27 mouse cellular contexts compared by ENCODE assay signal in the genomic region with DNA sequence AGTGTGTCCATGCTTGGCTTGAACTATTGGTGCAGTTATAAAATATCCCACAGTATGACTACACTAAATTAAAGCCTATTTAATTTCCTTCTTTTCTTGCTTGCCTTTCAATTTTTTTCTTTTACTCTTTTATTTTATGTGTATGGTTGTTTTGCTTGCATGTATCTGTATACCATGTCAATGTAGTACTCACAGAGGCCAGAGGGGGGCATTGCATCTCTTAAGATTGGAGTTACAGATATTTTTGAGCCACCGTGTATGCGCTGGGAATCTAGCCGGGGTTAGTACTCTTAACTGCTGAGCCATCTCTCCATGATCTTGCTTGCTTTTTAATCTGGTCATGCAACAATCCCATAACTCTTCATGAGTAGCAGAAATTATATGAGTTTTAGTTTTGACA.
DNase-seq lines count a peak whose midpoint lies in the region; ATAC-seq and TF ChIP-seq lines count a peak whose summit lies in the region.
"Had no signal": no experiment of that assay in that cellular context is flagged by ENCODE, and none has a peak within 500 bp of the region (broad histone marks: within the 10 kb centered on the region; RNA-seq: fewer than 3 reads in every experiment).

No protein-coding gene starts in this region.

- H3K27ac ChIP-seq in intestine, postnatal 0 days (ENCODE audit: low read depth, low read length): no peak overlapping the region
- no peak overlapping the region for H3K27ac ChIP-seq in intestine, embryonic 16.5 days (ENCODE audit: low read length)
- H3K27ac ChIP-seq in ES-E14 (ENCODE audit: insufficient read depth, low read depth, low read length, poor library complexity, severe bottlenecking): no peak overlapping the region
- H3K27ac ChIP-seq in forebrain, embryonic 12.5 days: no peak overlapping the region
- H3K27ac ChIP-seq: heart, embryonic 13.5 days; hindbrain, embryonic 15.5 days; intestine, embryonic 15.5 days; limb, embryonic 15.5 days; liver, embryonic 13.5 days; midbrain, embryonic 12.5 days; neural tube, embryonic 12.5 days had no signal

- in situ Hi-C loops in ES-E14 (cut with MboI; ENCODE audit: low sequenced_read_pairs in 2 of 2, unreplicated experiment in 2 of 2): no loop called here

- no peak overlapping the region for H3K4me2 ChIP-seq in intestine, postnatal 0 days (replicated peaks; ENCODE audit: low read depth)
- H3K4me2 ChIP-seq in intestine, embryonic 16.5 days (ENCODE audit: low read depth, low read length): no peak overlapping the region
- H3K4me2 ChIP-seq in forebrain, embryonic 12.5 days: no peak overlapping the region
- H3K4me2 ChIP-seq: heart, embryonic 13.5 days; hindbrain, embryonic 15.5 days; intestine, embryonic 15.5 days; limb, embryonic 15.5 days; liver, embryonic 13.5 days; midbrain, embryonic 12.5 days; neural tube, embryonic 12.5 days had no signal

- no peaks in the 10 kb centered on the region for H3K4me1 ChIP-seq in intestine, postnatal 0 days (replicated peaks; ENCODE audit: control insufficient read depth, insufficient read depth, low read length)
- H3K4me1 ChIP-seq in intestine, embryonic 16.5 days (ENCODE audit: control insufficient read depth, insufficient read depth, low read length): no peaks in the 10 kb centered on the region
- H3K4me1 ChIP-seq in ES-E14 (ENCODE audit: control insufficient read depth in 2 of 2, insufficient read depth in 2 of 2, low read length in 2 of 2, poor library complexity in 1 of 2): no peaks in the 10 kb centered on the region
- H3K4me1 ChIP-seq in forebrain, embryonic 12.5 days: no peaks in the 10 kb centered on the region
- H3K4me1 ChIP-seq: heart, embryonic 13.5 days; hindbrain, embryonic 15.5 days; intestine, embryonic 15.5 days; limb, embryonic 15.5 days; liver, embryonic 13.5 days; megakaryocyte, embryonic 14.5 days; midbrain, embryonic 12.5 days; neural tube, embryonic 12.5 days had no signal

- H3K9ac ChIP-seq in intestine, postnatal 0 days (ENCODE audit: low read depth, low read length): no peak overlapping the region
- H3K9ac ChIP-seq in intestine, embryonic 16.5 days (ENCODE audit: low read depth, low read length): no peak overlapping the region
- no peak overlapping the region for H3K9ac ChIP-seq in ES-E14 (ENCODE audit: insufficient read depth, low read depth, low read length, poor library complexity, severe bottlenecking)
- H3K9ac ChIP-seq in forebrain, embryonic 12.5 days: no peak overlapping the region
- H3K9ac ChIP-seq: heart, embryonic 13.5 days; hindbrain, embryonic 15.5 days; intestine, embryonic 15.5 days; limb, embryonic 15.5 days; liver, embryonic 13.5 days; midbrain, embryonic 12.5 days; neural tube, embryonic 12.5 days had no signal

- no peaks in the 10 kb centered on the region for H3K27me3 ChIP-seq in intestine, postnatal 0 days (replicated peaks; ENCODE audit: control insufficient read depth, insufficient read depth, low read length)
- H3K27me3 ChIP-seq in intestine, embryonic 16.5 days (replicated peaks; ENCODE audit: control insufficient read depth, insufficient read depth, low read length): no peaks in the 10 kb centered on the region
- H3K27me3 ChIP-seq in forebrain, embryonic 12.5 days: no peaks in the 10 kb centered on the region
- H3K27me3 ChIP-seq: heart, embryonic 13.5 days; hindbrain, embryonic 15.5 days; intestine, embryonic 15.5 days; limb, embryonic 15.5 days; liver, embryonic 13.5 days; megakaryocyte, embryonic 14.5 days; midbrain, embryonic 12.5 days; neural tube, embryonic 12.5 days had no signal

- peak; percentile 12; the same call in 1 of the 2 replicates for TF ChIP-seq CTCF in intestine, postnatal 0 days (IDR thresholded peaks at IDR 0.05; ENCODE audit: low read depth)

- 95% methylated on average over 3 of the region's 3 CpGs for WGBS in intestine, postnatal 0 days
- WGBS in intestine, embryonic 16.5 days: 97% methylated on average over 3 of the region's 3 CpGs
- 95% methylated on average over 3 of the region's 3 CpGs for WGBS in forebrain, embryonic 12.5 days

- no peaks in the 10 kb centered on the region for H3K36me3 ChIP-seq in intestine, postnatal 0 days (ENCODE audit: control insufficient read depth, insufficient read depth)
- H3K36me3 ChIP-seq in intestine, embryonic 16.5 days (ENCODE audit: control insufficient read depth, insufficient read depth, low read length): no peaks in the 10 kb centered on the region
- H3K36me3 ChIP-seq in ES-E14 (ENCODE audit: control insufficient read depth, insufficient read depth, low read length, poor library complexity, severe bottlenecking): no peaks in the 10 kb centered on the region
- no peaks in the 10 kb centered on the region for H3K36me3 ChIP-seq in forebrain, embryonic 12.5 days (replicated peaks)
- H3K36me3 ChIP-seq: heart, embryonic 13.5 days; hindbrain, embryonic 15.5 days; intestine, embryonic 15.5 days; limb, embryonic 15.5 days; liver, embryonic 13.5 days; midbrain, embryonic 12.5 days; neural tube, embryonic 12.5 days had no signal

- intact Hi-C loops in gastrocnemius, postnatal 14 days (cut with DNase I; ENCODE audit: low total_unique reads): no loop called here

- DNase-seq in 416B (ENCODE audit: low read depth) (peak; percentile 29), ES-E14 (ENCODE audit: low read depth, low spot score) (peak; percentile 13), ZHBTc4 (ENCODE audit: low read depth, low spot score) (peak; percentile 40)
- DNase-seq in gastrocnemius, postnatal 14 days: no peak
- DNase-seq: adrenal gland, adult 2 months; cerebellum, adult 9-10 months; cerebellum, postnatal 36 days; gastrocnemius, postnatal 36 days; kidney, postnatal 36 days; liver, embryonic 13.5 days; lung, adult 18-20 months; lung, postnatal 4 days had no signal

- no peak for ATAC-seq in intestine, postnatal 0 days
- no peak for ATAC-seq in intestine, embryonic 16.5 days
- no peak for ATAC-seq in forebrain, embryonic 12.5 days (ENCODE audit: low FRiP score)
- ATAC-seq: activated CD4-positive, CD25-positive, alpha-beta regulatory T cell, adult 4 months; forebrain, embryonic 14.5 days; intestine, embryonic 15.5 days; lung, postnatal 0 days had no signal

- no peaks in the 10 kb centered on the region for H3K9me3 ChIP-seq in intestine, postnatal 0 days (ENCODE audit: control insufficient read depth)
- no peaks in the 10 kb centered on the region for H3K9me3 ChIP-seq in intestine, embryonic 16.5 days (ENCODE audit: control insufficient read depth, low read length)
- no peaks in the 10 kb centered on the region for H3K9me3 ChIP-seq in ES-E14 (ENCODE audit: control insufficient read depth, insufficient read depth, low read depth, low read length)
- H3K9me3 ChIP-seq in forebrain, embryonic 12.5 days: no peaks in the 10 kb centered on the region
- H3K9me3 ChIP-seq: heart, embryonic 13.5 days; hindbrain, embryonic 15.5 days; intestine, embryonic 15.5 days; limb, embryonic 10.5 days; limb, embryonic 15.5 days; liver, embryonic 13.5 days; midbrain, embryonic 12.5 days; neural tube, embryonic 12.5 days had no signal

- H3K4me3 ChIP-seq in intestine, postnatal 0 days (ENCODE audit: low read depth, low read length): no peak overlapping the region
- H3K4me3 ChIP-seq in intestine, embryonic 16.5 days (ENCODE audit: low read length): no peak overlapping the region
- H3K4me3 ChIP-seq in ES-E14 (ENCODE audit: insufficient read depth in 1 of 2, low read depth in 1 of 2, low read length in 2 of 2, poor library complexity in 1 of 2, severe bottlenecking in 1 of 2): no peak overlapping the region
- no peak overlapping the region for H3K4me3 ChIP-seq in forebrain, embryonic 12.5 days (replicated peaks)
- H3K4me3 ChIP-seq: heart, embryonic 13.5 days; hindbrain, embryonic 15.5 days; intestine, embryonic 15.5 days; limb, embryonic 10.5 days; limb, embryonic 15.5 days; liver, embryonic 13.5 days; megakaryocyte, embryonic 14.5 days; midbrain, embryonic 12.5 days; myocyte; neural tube, embryonic 12.5 days had no signal

TF ChIP-seq in ES-E14, 5 proteins besides CTCF, POLR2A, EP300 and RAD21:
- no peak for TF ChIP-seq HCFC1 (IDR thresholded peaks at IDR 0.05; ENCODE audit: borderline replicate concordance, insufficient read depth, low read length)
- TF ChIP-seq ZC3H11A (IDR thresholded peaks at IDR 0.05; ENCODE audit: borderline replicate concordance, low read depth, low read length): no peak
- TF ChIP-seq ZNF384 (IDR thresholded peaks at IDR 0.05; ENCODE audit: low read depth, low read length): no peak
- no peak for TF ChIP-seq MAFK (IDR thresholded peaks at IDR 0.05; ENCODE audit: insufficient read depth, low read depth, low read length)
TF ChIP-seq in ES-E14: peak in this region for 0.
